Mouse (Mus musculus) naive thymus-derived CD4-positive, alpha-beta T cell, adult 2 months (primary cell): ENCODE results near the gene Ssbp1.

Experiments used
- DNase-seq: peaks from one replicate; pipeline ENCODE4 v3.0.0-alpha.2; 2011; ENCODE audit warnings: low read depth

Ssbp1 gene

GRCm38 (mm10) chr6:40470916-40471719 is at the start of gene Ssbp1:
Gene Ssbp1, plus strand, starts transcription at chr6:40471352.
- DNase-seq = peak; percentile 96

GRCm38 (mm10) chr6:40423013-40423412 is 48.1 kb upstream of the Ssbp1 start:
- DNase-seq = no peak

GRCm38 (mm10) chr6:40423774-40424173 is 47.4 kb upstream of the Ssbp1 start:
- peak; percentile 84 for DNase-seq

GRCm38 (mm10) chr6:40427441-40427840 is 43.7 kb upstream of the Ssbp1 start:
- no peak for DNase-seq

- DNase-seq = no peak
These were observed 42.5 kb upstream of the Ssbp1 start for GRCm38 (mm10) chr6:40428696-40429095.

- no peak for DNase-seq
These were observed 41.6 kb upstream of the Ssbp1 start for GRCm38 (mm10) chr6:40429521-40429931.

GRCm38 (mm10) chr6:40430251-40430650 is 40.9 kb upstream of the Ssbp1 start:
- DNase-seq = peak; percentile 48

- no peak for DNase-seq
These were observed 40.3 kb upstream of the Ssbp1 start for GRCm38 (mm10) chr6:40430878-40431277.

- DNase-seq = no peak
These were observed 39.8 kb upstream of the Ssbp1 start for GRCm38 (mm10) chr6:40431356-40431755.

- DNase-seq = no peak
These were observed 39.3 kb upstream of the Ssbp1 start for GRCm38 (mm10) chr6:40431812-40432211.

- DNase-seq = peak; percentile 46
These were observed 38.5 kb upstream of the Ssbp1 start for GRCm38 (mm10) chr6:40432346-40433275.

- no peak for DNase-seq
These were observed 36.5 kb upstream of the Ssbp1 start for GRCm38 (mm10) chr6:40434697-40435096.

- DNase-seq = peak; percentile 67
These were observed 35.8 kb upstream of the Ssbp1 start for GRCm38 (mm10) chr6:40435151-40436046.

- peak; percentile 80 for DNase-seq
These were observed 35.1 kb upstream of the Ssbp1 start, which contains the start of gene E330009J07Rik for GRCm38 (mm10) chr6:40436047-40436483. Gene E330009J07Rik, minus strand, starts transcription at chr6:40436135.

GRCm38 (mm10) chr6:40438936-40439335 is 32.2 kb upstream of the Ssbp1 start, which contains the start of gene Wee2:
Gene Wee2, plus strand, starts transcription at chr6:40439088.
- no peak for DNase-seq

GRCm38 (mm10) chr6:40439731-40440130 is 31.4 kb upstream of the Ssbp1 start:
- DNase-seq = peak; percentile 82

- DNase-seq = no peak
These were observed 29.9 kb upstream of the Ssbp1 start for GRCm38 (mm10) chr6:40441276-40441675.

- peak; percentile 48 for DNase-seq
These were observed 29.4 kb upstream of the Ssbp1 start for GRCm38 (mm10) chr6:40441755-40442154.

GRCm38 (mm10) chr6:40443281-40443928 is 27.7 kb upstream of the Ssbp1 start:
- DNase-seq = no peak

- no peak for DNase-seq
These were observed 22.5 kb upstream of the Ssbp1 start for GRCm38 (mm10) chr6:40448626-40449025.
